Mouse (Mus musculus) bone marrow macrophage, adult 2 months (primary cell): Measurements from ENCODE around the gene Eif5.

Source experiments
- CTCF ChIP-seq: IDR thresholded peaks from 2 replicates; pipeline ENCODE4 v1.5.1; 2012; ENCODE audit warnings: low read depth, mild to moderate bottlenecking, low read length, moderate library complexity
- POLR2A ChIP-seq: IDR thresholded peaks from 2 replicates; pipeline ENCODE4 v1.6.1; 2012; ENCODE audit warnings: mild to moderate bottlenecking, low read depth, low read length, borderline replicate concordance

DNA sequence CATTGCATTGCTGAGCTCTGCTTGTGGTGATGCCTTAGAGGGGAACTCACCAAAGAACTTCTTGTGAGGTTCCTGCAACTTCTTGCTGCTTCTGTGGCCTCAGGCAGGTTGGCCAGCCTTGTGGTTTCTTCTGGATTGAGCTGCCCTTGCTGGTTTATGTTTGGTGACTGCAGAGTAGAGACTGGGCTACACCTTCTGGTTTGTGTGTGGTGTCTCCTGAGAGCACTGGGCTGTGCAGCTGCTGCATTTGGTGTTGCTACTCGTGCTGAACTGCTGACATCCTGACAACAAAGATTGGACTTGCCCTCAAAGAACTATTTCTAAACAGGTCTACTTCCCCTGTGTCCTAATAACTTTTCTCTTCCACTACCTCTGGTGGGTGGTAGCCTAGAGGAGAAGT, 13.3 kb upstream of the Eif5 start:
- TF ChIP-seq CTCF = no peak
- no peak for TF ChIP-seq POLR2A
